Mouse (Mus musculus) layer of hippocampus, postnatal 10 days (tissue): ENCODE data around the gene Cdc20. TPM values are rescaled to one million over a fixed set of nuclear protein-coding genes. Genes with fewer than 3 reads are reported as not detected.

Source experiments
- DNase-seq, 2 experiments: peaks; one replicate each; pipeline ENCODE4 v3.0.0; 2021; ENCODE audit warnings: low spot score in 2 of 2
- total RNA-seq, 2 experiments: library from RNA; stranded (reverse); gene quantifications; 2 replicates each; pipeline ENCODE4 v1.2.3; 2021

The Cdc20 gene
- total RNA-seq, 2 experiments from 2014 or later: 5.0 to 6.3 TPM

DNA sequence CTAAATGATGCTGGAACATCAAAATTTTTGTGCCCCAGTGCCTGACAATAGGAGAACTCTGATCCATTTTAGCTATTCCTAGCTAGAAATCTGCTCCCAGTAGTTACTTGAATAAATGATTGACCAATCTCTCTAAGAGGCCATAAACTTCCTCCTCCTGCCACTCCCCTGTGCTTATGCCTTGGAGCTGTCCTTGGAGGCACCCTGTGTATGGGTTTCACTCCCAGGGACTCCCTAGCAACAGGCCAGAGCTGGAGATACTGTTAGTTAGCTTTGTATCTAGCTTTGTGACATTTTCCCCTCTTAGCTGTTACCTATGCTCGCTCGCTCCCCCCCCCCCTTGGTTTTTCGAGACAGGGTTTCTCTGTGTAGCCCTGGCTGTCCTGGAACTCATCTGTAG lies 15.8 kb downstream of the Cdc20 start:
- no peak for DNase-seq

DNA sequence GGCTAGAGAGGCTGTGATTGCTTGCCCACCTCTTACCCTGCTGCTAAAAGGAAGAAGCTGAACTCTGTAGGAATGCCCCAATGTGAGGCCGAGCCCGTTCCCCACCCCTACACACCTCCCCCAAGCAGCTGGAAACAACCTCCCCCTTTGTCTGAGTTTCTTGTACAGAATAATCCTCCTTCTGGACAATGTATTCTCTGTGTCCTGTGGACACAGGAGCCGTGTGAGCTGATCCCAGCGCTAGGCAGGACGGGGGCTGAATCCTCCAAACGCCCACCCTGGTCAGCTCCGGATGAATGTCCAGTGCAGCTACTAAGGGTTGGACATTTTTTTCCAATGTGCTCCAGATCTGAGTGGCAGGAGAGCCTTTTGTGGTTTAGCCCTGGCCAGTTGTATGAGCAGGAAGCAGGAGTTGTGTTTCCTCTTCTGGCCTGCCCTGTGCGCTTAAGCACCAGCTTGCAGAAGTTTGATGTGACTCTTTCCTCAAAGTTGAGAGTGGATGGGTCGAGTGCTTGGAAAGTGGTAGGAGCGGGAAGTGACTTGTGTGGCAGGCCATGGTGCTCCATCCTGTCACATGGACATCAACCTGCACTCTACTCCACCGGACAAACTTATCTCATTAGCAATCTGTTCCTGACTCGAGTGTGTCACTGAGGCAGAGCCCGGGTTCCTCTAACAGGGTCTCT lies 19.9 kb downstream of the Cdc20 start:
- no peak for DNase-seq

DNA sequence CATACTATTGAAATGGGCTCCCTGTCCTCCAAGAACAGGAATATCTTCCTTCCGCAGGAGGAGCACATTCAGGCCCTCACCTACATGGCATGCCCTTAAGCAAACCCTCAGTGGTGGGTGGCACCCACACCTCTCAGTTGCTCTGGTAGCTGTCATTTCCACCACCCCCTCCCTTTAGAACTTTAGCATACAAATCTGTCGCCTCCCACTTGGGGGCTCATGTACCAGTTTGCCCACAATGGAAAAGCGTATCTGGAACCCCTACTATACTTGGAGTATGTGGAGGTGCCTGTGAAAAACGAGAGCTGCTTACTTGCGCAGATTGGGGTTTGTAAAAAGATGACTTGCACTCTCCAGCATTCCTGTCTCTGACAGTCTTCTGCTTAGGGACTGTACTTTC lies 20.8 kb downstream of the Cdc20 start:
- no peak for DNase-seq

DNA sequence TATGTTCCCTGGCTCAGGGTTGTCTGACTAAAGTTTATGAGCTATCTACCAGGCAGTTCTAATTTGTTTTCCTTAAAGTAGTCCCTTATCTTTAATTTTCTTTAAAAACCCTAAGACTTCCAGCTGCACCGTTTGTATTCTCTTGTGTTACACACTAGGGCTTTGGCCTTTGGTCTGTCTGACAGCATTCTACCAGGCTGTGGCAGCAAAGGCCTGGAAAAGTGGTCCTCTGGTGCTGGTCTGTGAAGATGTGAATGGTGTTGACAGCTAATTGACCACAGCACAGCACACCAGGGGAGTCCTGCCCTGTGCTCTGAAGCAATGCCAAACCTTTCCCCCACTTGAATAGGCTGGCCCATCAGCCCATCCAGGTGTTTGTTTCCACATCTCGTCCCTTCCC lies 21.4 kb downstream of the Cdc20 start:
- DNase-seq: no peak

DNA sequence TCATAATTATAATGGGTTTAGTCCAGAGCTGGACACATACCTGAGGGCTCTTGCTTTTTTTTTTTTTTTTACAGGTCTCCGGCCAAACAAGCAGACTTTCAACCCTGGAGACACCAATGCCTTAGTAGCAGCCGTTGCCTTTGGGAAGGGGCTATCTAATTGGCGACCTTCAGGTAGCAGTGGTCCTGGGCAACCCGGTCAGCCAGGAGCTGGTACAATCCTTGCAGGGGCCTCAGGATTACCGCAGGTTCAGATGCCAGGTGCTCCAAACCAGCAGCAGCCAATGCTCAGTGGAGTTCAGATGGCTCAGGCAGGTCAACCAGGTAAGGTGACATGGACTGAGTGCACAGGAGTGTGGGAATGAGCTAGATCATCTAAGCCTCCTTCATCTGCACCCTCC lies 23.6 kb downstream of the Cdc20 start:
- no peak for DNase-seq

DNA sequence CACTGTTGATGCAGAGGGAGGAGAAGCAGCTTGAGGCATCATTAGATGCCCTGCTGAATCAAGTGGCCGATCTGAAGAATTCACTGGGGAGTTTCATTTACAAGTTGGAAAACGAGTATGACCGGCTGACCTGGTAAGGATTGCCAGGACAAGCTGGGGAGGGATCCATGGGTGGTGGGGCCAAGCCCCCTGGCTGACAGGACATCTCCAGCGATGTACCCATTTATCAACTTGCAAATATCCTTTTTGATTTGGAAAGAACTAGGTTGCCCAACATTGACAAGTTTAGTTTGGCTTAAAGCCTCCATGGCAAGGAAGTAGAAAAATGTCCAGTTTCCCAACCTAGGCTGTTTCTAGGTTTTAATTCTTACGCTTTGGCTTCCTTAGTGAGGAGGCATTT lies 26.3 kb downstream of the Cdc20 start:
- DNase-seq: no peak

DNA sequence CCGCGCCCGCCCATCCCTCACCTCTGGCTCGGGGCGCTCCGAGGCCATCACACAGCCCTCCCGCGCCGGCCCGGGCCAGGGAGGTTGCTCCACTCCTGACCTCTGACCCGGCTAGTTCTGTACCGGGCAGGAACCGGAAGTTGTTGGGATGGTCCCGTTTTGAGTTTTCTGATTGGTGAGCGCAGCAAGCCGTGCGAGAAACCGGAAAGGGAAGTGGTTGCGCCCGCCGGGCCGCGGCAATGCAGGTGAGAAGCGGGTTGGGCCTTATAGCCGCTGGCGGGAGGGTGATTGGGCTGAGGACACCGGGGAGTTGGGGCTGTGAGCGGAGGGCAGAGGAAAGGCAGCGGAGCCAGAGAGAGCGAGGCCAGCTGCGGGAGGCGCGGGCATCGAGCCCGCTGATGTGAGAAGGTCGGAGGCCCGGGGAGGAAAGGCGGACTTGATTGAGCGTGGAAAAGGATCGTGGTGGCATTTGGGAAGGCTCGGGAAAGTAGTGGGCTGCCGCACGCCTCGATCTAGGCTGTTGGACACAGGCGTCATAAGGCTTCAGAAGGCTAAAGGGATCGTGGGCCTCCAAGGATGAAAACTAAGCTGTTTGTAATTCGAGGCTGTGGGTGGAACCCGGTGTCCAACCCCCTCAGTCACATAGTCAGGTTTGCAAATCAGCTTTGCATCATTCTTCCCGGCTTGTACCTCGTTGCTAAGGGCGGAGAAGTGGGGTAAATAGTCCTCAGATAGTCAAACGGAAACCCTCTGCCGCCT lies 27.8 kb downstream of the Cdc20 start, which contains the start of the genes Szt2 and Med8:
Szt2 (minus strand) TSS at position 132 of the 759 bp plus-strand sequence.
Med8 (plus strand) TSS at position 196 of the 759 bp plus-strand sequence.
- DNase-seq: peak; percentile 84 to 88

DNA sequence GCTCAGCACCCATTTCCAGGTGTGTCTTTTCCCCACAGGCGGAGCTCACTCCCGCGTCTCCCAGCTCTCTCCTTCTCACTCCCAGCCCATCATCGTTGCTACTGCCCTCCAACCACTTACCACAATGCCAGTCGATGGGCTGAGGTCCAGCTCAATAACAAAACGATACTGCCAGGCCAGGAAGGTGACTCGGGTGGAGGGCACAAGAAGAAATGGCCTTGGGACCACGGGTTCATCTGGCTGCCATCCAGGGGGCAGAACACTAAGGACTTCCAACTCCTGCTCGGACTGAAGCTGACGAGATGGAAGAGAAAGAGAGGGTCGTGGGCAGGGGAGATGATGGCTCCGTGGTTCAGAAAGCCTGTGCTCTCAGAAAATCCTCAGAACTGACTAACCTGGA lies 34.5 kb downstream of the Cdc20 start:
- DNase-seq: no peak

DNA sequence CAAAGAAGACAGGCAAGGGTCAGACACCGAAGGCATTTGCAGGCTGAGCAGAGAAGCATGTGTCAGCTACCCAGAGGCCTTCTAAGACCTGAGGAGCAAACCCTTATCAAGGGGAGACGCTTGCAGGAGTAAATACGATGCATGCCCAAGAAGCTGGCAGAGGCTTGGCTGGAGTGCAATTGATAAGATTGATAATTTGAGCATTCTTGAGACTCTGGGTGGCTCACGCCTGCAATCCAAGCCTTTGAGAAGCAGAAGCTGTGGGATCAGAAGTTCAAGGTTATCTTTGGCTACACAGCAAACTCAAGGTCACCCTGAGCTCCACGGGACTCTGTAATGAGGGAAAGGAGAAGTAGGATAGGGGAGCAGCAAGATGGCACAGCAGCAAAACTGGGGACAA lies 35.2 kb downstream of the Cdc20 start:
- no peak for DNase-seq

DNA sequence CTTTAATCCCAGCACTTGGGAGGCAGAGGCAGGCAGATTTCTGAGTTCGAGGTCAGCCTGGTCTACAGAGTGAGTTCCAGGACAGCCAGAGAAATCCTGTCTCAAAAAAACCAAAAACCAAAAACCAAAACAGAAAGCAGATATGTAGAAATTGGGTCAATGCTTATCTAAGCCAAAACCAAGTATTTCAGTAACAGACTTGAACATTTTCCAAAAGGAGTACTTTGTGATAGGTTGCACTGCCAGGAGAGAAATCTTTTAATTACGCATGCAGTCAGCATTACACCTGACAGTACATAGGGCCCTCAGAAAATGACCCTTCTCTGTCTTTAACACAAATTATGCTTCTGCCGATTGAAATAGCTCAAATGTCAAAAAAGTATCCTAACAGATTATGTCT lies 35.7 kb downstream of the Cdc20 start:
- DNase-seq: no peak

DNA sequence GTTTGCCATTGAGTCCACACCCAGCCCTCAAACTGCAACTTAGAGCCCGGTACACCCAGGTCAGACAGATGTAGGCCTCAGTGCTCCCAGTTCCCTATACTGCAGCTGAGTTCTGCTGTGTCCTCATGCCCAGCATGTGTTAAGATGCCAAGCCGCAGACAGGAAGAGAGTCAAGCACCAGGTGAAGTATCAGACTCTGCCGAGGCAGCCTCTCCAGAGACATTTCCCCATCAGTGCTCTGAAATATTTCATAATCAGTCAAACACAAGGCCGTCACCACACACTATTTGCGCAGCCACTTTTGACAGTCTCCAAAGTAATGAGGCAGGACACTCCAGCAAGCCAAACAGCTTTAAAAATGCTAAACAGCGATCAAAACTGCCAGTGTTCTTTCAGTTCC lies 38.8 kb downstream of the Cdc20 start:
- no peak for DNase-seq

DNA sequence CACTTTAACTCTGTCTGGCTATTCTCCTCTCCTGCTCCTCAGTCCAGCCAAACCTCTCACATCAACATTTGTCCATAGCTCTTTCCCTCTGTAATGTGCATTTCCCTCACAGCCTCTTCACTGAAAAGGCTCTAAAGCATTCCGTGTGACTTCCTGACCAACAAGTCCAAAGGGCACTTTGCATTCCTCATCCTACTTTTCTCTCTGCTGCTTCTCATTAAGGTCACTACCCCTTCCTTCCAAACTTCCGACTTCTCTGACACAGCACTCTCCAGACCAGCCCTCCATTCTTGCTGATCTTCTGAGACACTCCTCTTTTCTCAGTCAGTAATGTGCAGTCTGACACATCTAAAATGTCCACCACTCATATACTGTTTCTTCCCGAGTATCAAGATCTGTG lies 40.7 kb downstream of the Cdc20 start:
- no peak for DNase-seq

DNA sequence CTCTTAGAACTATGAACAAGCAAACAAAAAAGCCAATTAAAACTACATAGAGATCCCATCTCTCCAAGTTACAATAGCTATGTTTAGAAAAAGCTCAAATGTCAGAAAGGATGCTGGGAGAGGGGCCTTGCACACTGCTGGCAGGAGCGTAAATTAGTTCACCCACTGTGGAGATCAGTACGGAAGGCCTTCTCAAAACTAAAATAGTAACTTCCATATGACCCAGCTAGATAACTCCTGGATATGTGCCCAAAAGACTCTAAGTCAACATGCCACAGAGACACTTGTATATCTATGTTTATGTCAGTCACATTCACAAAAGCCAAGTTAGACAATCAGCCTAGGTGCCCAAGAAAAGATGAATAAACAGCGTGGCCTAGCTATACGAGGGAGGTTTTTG lies 41.9 kb downstream of the Cdc20 start:
- no peak for DNase-seq

DNA sequence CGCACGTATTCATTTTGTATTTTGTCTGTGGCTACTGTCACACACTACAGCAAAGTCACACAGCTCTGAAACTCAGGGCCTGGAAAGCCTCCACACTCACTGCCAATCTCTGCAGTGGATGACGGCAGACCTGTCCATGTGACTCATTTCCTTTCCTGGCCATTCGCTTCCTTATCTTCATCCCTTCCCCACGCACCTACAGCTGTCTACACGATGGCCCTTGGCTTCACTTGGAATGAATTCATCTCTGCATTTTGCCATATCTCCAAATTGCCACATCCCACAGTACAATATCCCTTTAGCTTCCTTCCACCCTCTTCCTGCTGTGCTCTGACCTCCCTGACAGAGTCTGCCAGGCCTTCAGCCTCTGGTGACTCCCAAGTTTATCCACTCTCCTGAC lies 42.6 kb downstream of the Cdc20 start:
- DNase-seq: no peak

DNA sequence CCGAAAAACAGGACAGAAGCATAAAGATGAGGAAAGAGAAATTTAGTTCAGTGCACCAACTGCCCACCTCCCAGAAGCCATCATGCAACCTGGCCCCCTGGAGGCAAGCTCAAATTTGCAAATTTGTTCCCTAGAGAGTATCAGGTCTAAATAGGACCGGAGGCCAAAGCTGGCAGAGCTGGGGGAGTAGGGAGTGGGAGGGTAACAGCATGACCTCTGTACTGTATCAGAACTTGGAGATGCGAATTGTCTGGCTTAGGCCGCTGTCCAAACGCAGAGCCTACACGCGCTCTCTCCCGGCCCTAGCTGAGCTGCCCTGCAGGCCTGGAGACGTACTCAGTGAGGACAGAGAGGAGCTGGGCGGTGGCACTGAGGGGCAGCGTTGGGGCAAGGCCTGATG lies 47.0 kb downstream of the Cdc20 start:
- DNase-seq: no peak

DNA sequence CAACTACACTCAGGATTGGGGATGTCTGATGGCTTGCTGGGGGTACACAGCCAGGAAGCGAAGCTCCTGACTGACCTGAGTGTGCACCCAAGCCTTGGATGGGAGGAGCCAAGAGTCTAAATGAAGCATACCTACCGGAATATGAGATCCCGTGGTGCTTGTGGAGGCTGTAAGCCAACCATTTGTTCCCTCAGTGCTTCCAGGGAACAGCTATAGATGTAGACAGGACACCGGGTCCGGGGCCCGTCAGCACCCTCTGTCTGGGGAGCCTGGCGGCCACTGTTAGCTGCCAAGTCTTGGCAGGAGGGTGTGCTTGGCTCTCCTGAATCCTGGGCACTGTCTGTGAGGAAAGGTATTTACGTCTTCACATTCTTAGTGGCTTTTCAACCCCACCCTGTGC lies 49.8 kb downstream of the Cdc20 start:
- DNase-seq: no peak

DNA sequence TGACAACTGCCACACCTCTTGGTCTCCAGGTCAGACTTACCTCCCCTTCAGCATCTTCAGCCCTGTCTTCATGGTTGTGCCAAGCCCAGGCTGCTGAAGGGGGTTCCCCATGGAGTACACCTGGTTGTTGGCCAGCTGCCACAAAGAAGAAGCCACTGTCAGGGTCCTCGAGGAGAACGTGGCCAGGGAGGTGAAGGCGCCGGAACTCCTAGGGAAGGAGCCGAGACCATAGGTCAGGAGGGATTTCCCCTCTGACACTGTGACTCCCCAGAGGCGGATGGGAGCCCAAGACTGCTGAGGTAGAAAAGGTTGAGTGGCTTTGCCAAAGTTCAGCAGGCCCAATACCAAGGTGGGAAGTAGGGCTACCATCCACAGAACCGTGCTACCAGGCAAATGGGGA lies 53.9 kb downstream of the Cdc20 start:
- no peak for DNase-seq

Other genes starting within 250 kb of the Cdc20 start
- gene Ptprf, start 145.9 kb downstream of the Cdc20 start, total RNA-seq: 100 to 1,000 TPM; 140 to 142 TPM
- gene Szt2, start 28.1 kb downstream of the Cdc20 start, total RNA-seq: 10 to 100 TPM; 33.5 to 42.2 TPM
- gene Med8, start 28.0 kb downstream of the Cdc20 start, total RNA-seq: 10 to 100 TPM; 75.8 to 80.1 TPM
- gene Elovl1, start 9.3 kb downstream of the Cdc20 start, total RNA-seq: 10 to 100 TPM; 16.4 to 17.7 TPM
- under 1 TPM in 1 of 2 experiments, not detected in 1; 0.16 TPM for gene Mpl, start 20.2 kb upstream of the Cdc20 start, total RNA-seq
- 10 to 100 TPM; 15.3 to 16.2 TPM for gene Tie1, start 52.7 kb upstream of the Cdc20 start, total RNA-seq
- gene 2610528J11Rik, start 89.6 kb upstream of the Cdc20 start, total RNA-seq: not detected
- 1 to 10 TPM in 1 of 2 experiments, under 1 TPM in 1; 0.58 to 1.2 TPM for gene Tmem125, start 106.7 kb upstream of the Cdc20 start, total RNA-seq
- gene Cfap57, start 183.4 kb upstream of the Cdc20 start, total RNA-seq: 1 to 10 TPM in 1 of 2 experiments, under 1 TPM in 1; 0.80 to 1.0 TPM
- gene Ebna1bp2, start 183.4 kb upstream of the Cdc20 start, total RNA-seq: 10 to 100 TPM; 61.3 to 62.9 TPM
- not detected for gene Olfr62, start 221.6 kb upstream of the Cdc20 start, total RNA-seq